Mouse (Mus musculus) forebrain, embryonic 12.5 days (tissue): ENCODE measurements at regions not wholly inside any gene's neighbourhood (a gene's known extent, or its start where the extent isn't known, plus 50 kb on each side); places are given as distances from the start of the nearest gene placed in this dataset.

Experiments used
- ATAC-seq: fragments of 200-750 bp; cut with Nextera tagmentation; 2 replicates; pipeline ENCODE4 v1.8.0; 2017; ENCODE audit warnings: moderate TSS enrichment; ENCODE audit not compliant: low FRiP score
- H3K27ac ChIP-seq: fragments of 300-500 bp; sonication (generic); 2 replicates; pipeline ENCODE4 v1.5.1; 2016; ENCODE audit warnings: mild to moderate bottlenecking
- H3K27me3 ChIP-seq: fragments of 300-500 bp; sonication (generic); 2 replicates; pipeline ENCODE4 v1.6.1; 2016; ENCODE audit warnings: mild to moderate bottlenecking
- H3K36me3 ChIP-seq: fragments of 300-500 bp; sonication (generic); replicated peaks from 2 replicates; pipeline ENCODE4 v1.6.1; 2016; ENCODE audit warnings: mild to moderate bottlenecking
- H3K4me1 ChIP-seq: fragments of 300-500 bp; sonication (generic); 2 replicates; pipeline ENCODE4 v1.6.1; 2016
- H3K4me2 ChIP-seq: fragments of 300-500 bp; sonication (generic); 2 replicates; pipeline ENCODE4 v1.6.1; 2016; ENCODE audit warnings: mild to moderate bottlenecking, moderate library complexity
- H3K4me3 ChIP-seq: fragments of 300-500 bp; sonication (generic); replicated peaks from 2 replicates; pipeline ENCODE4 v1.5.1; 2016; ENCODE audit warnings: mild to moderate bottlenecking
- H3K9ac ChIP-seq: fragments of 300-500 bp; sonication (generic); 2 replicates; pipeline ENCODE4 v1.6.1; 2016; ENCODE audit warnings: mild to moderate bottlenecking
- H3K9me3 ChIP-seq: fragments of 300-500 bp; sonication (generic); 2 replicates; pipeline ENCODE4 v1.6.1; 2016
- WGBS: fragments of 180-500 bp; shearing (Covaris S2); methylation state at CpG from one replicate; pipeline ENCODE4 v1.1.7; 2016; 5-methylcytosine and 5-hydroxymethylcytosine counted together

GRCm38 (mm10) chr2:168372356-168372755 lies 90.8 kb upstream of the Kcng1 start:
- no peaks in the 10 kb centered on the region for H3K36me3 ChIP-seq
- 98% methylated on average over 5 of the region's 5 CpGs for WGBS

GRCm38 (mm10) chr2:168371245-168371644 lies 89.7 kb upstream of the Kcng1 start:
- H3K36me3 ChIP-seq, result no peaks in the 10 kb centered on the region
- no peak for ATAC-seq
- no peak overlapping the region for H3K9ac ChIP-seq
- H3K4me2 ChIP-seq, result no peak overlapping the region
- H3K27ac ChIP-seq, result no peak overlapping the region
- H3K27me3 ChIP-seq, result no peaks in the 10 kb centered on the region
- no peaks in the 10 kb centered on the region for H3K4me1 ChIP-seq
- 60% methylated on average over 3 of the region's 3 CpGs for WGBS
- H3K4me3 ChIP-seq, result no peak overlapping the region
- peaks cover 18% of the 10 kb centered on the region for H3K9me3 ChIP-seq

More at GRCm38 (mm10) chr2:168372356-168372755, 90.8 kb upstream of the Kcng1 start:
- Histone ChIP-seq H3K4me3 (no peak overlapping the region), H3K9me3 (peaks cover 18% of the 10 kb centered on the region), H3K4me2 (no peak overlapping the region), H3K9ac (no peak overlapping the region), H3K4me1 (no peaks in the 10 kb centered on the region), H3K27ac (no peak overlapping the region), H3K27me3 (no peaks in the 10 kb centered on the region)
- ATAC-seq, result no peak

GRCm38 (mm10) chr2:168359200-168359599 lies 77.7 kb upstream of the Kcng1 start:
- ATAC-seq, result no peak
- Histone ChIP-seq H3K4me2 (no peak overlapping the region), H3K27ac (no peak overlapping the region), H3K4me1 (peaks cover 8% of the 10 kb centered on the region; the same call in 1 of the 2 replicates), H3K9me3 (no peaks in the 10 kb centered on the region), H3K27me3 (0 out of 2 replicates have a peak, but pooled peaks cover 5% of the 10 kb centered on the region), H3K36me3 (no peaks in the 10 kb centered on the region), H3K9ac (no peak overlapping the region), H3K4me3 (no peak overlapping the region)
- 67% methylated on average over 8 of the region's 8 CpGs for WGBS

GRCm38 (mm10) chr2:168358551-168358950 lies 77.0 kb upstream of the Kcng1 start:
- Histone ChIP-seq H3K4me2 (no peak overlapping the region), H3K4me1 (peaks cover 8% of the 10 kb centered on the region; the same call in 1 of the 2 replicates), H3K27ac (no peak overlapping the region), H3K27me3 (0 out of 2 replicates have a peak, but pooled peaks cover 8% of the 10 kb centered on the region), H3K4me3 (no peak overlapping the region), H3K9me3 (no peaks in the 10 kb centered on the region), H3K9ac (no peak overlapping the region), H3K36me3 (no peaks in the 10 kb centered on the region)
- 88% methylated on average over 6 of the region's 6 CpGs for WGBS
- no peak for ATAC-seq

GRCm38 (mm10) chr2:168357815-168358214 lies 76.3 kb upstream of the Kcng1 start:
- H3K4me2 ChIP-seq, result no peak overlapping the region
- H3K4me1 ChIP-seq, result peaks cover 9% of the 10 kb centered on the region; the same call in 1 of the 2 replicates
- H3K36me3 ChIP-seq, result no peaks in the 10 kb centered on the region
- ATAC-seq, result no peak
- WGBS, result 77% methylated on average over 6 of the region's 6 CpGs
- H3K9ac ChIP-seq, result no peak overlapping the region
- no peaks in the 10 kb centered on the region for H3K9me3 ChIP-seq
- H3K27me3 ChIP-seq, result peaks cover 11% of the 10 kb centered on the region; the same call in 1 of the 2 replicates
- H3K27ac ChIP-seq, result no peak overlapping the region
- no peak overlapping the region for H3K4me3 ChIP-seq

GRCm38 (mm10) chr2:168354397-168354796 lies 72.9 kb upstream of the Kcng1 start:
- H3K36me3 ChIP-seq, result no peaks in the 10 kb centered on the region
- no peak overlapping the region for H3K4me3 ChIP-seq
- no peaks in the 10 kb centered on the region for H3K9me3 ChIP-seq
- H3K27ac ChIP-seq, result no peak overlapping the region
- WGBS, result 56% methylated on average over 10 of the region's 10 CpGs
- peaks cover 22% of the 10 kb centered on the region; the same call in 1 of the 2 replicates for H3K27me3 ChIP-seq
- no peak overlapping the region for H3K4me2 ChIP-seq
- H3K9ac ChIP-seq, result no peak overlapping the region
- no peak for ATAC-seq
- peaks cover 16% of the 10 kb centered on the region for H3K4me1 ChIP-seq

- Histone ChIP-seq H3K36me3 (no peaks in the 10 kb centered on the region), H3K9ac (no peak overlapping the region), H3K4me3 (no peak overlapping the region), H3K4me2 (no peak overlapping the region), H3K27ac (0 out of 2 replicates have a peak overlapping the region, but pooled peaks have one; percentile 16), H3K27me3 (peaks cover 37% of the 10 kb centered on the region), H3K4me1 (peaks cover 16% of the 10 kb centered on the region), H3K9me3 (no peaks in the 10 kb centered on the region)
- 81% methylated on average over 5 of the region's 5 CpGs for WGBS
- 0 out of 2 replicates have a peak, but pooled peaks have one; percentile 3 for ATAC-seq
Measured at GRCm38 (mm10) chr2:168352626-168353025, 71.1 kb upstream of the Kcng1 start.

- ATAC-seq, result no peak
- Histone ChIP-seq H3K27ac (no peak overlapping the region), H3K4me3 (no peak overlapping the region), H3K27me3 (peaks cover 41% of the 10 kb centered on the region), H3K9ac (no peak overlapping the region), H3K36me3 (no peaks in the 10 kb centered on the region), H3K4me2 (no peak overlapping the region), H3K4me1 (peaks cover 16% of the 10 kb centered on the region), H3K9me3 (no peaks in the 10 kb centered on the region)
- WGBS, result 87% methylated on average over 3 of the region's 3 CpGs
Measured at GRCm38 (mm10) chr2:168352194-168352593, 70.7 kb upstream of the Kcng1 start.

- Histone ChIP-seq H3K27ac (no peak overlapping the region), H3K4me1 (peaks cover 12% of the 10 kb centered on the region), H3K36me3 (no peaks in the 10 kb centered on the region), H3K4me2 (no peak overlapping the region), H3K9me3 (no peaks in the 10 kb centered on the region), H3K4me3 (no peak overlapping the region), H3K9ac (no peak overlapping the region), H3K27me3 (peaks cover 76% of the 10 kb centered on the region)
- ATAC-seq, result no peak
- 88% methylated on average over 5 of the region's 5 CpGs for WGBS
Measured at GRCm38 (mm10) chr2:168345384-168345783, 63.8 kb upstream of the Kcng1 start.

GRCm38 (mm10) chr2:168343705-168344104 lies 62.2 kb upstream of the Kcng1 start:
- Histone ChIP-seq H3K27me3 (peaks cover 86% of the 10 kb centered on the region), H3K9ac (no peak overlapping the region), H3K4me3 (no peak overlapping the region), H3K4me1 (peaks cover 18% of the 10 kb centered on the region), H3K4me2 (no peak overlapping the region), H3K9me3 (no peaks in the 10 kb centered on the region), H3K36me3 (no peaks in the 10 kb centered on the region), H3K27ac (peak overlapping the region; percentile 80)
- WGBS, result 11% methylated on average over 7 of the region's 7 CpGs
- peak; percentile 91 for ATAC-seq

GRCm38 (mm10) chr2:168338819-168339218 lies 57.3 kb upstream of the Kcng1 start:
- Histone ChIP-seq H3K9me3 (no peaks in the 10 kb centered on the region), H3K36me3 (no peaks in the 10 kb centered on the region), H3K27ac (no peak overlapping the region), H3K4me1 (peaks cover 26% of the 10 kb centered on the region), H3K4me3 (no peak overlapping the region), H3K27me3 (peaks cover 57% of the 10 kb centered on the region), H3K4me2 (no peak overlapping the region), H3K9ac (no peak overlapping the region)
- 56% methylated on average over 6 of the region's 6 CpGs for WGBS
- ATAC-seq, result no peak

- no peak for ATAC-seq
- Histone ChIP-seq H3K36me3 (no peaks in the 10 kb centered on the region), H3K4me3 (no peak overlapping the region), H3K9ac (no peak overlapping the region), H3K27me3 (peaks cover 57% of the 10 kb centered on the region), H3K27ac (no peak overlapping the region), H3K4me1 (peaks cover 26% of the 10 kb centered on the region), H3K4me2 (no peak overlapping the region), H3K9me3 (no peaks in the 10 kb centered on the region)
- 55% methylated on average over 4 of the region's 4 CpGs for WGBS
Measured at GRCm38 (mm10) chr2:168338382-168338781, 56.8 kb upstream of the Kcng1 start.

GRCm38 (mm10) chr2:168337611-168338010 lies 56.1 kb upstream of the Kcng1 start:
- Histone ChIP-seq H3K27me3 (peaks cover 54% of the 10 kb centered on the region), H3K9me3 (no peaks in the 10 kb centered on the region), H3K4me2 (no peak overlapping the region), H3K36me3 (no peaks in the 10 kb centered on the region), H3K9ac (no peak overlapping the region), H3K4me1 (peaks cover 28% of the 10 kb centered on the region), H3K27ac (no peak overlapping the region), H3K4me3 (no peak overlapping the region)
- no peak for ATAC-seq
- 76% methylated on average over 3 of the region's 3 CpGs for WGBS
